Mouse (Mus musculus): Measurements from ENCODE around the gene Gse1.

The Gse1 gene

GRCm38 (mm10) chr8:120374514-120374913 is 146.3 kb downstream of the Gse1 start:
- DNase-seq (ENCODE audit: low spot score in 2 of 2) = no peak

GRCm38 (mm10) chr8:120375170-120375569 is 146.9 kb downstream of the Gse1 start:
- DNase-seq (ENCODE audit: low spot score in 2 of 2) = no peak

GRCm38 (mm10) chr8:120376215-120376614 is 148.0 kb downstream of the Gse1 start:
- DNase-seq (ENCODE audit: low spot score in 2 of 2) = no peak

- peak in 1 of 2 experiments; percentile 70 for DNase-seq (ENCODE audit: low spot score in 2 of 2)
Observed at GRCm38 (mm10) chr8:120376847-120377802, 148.9 kb downstream of the Gse1 start.

GRCm38 (mm10) chr8:120377803-120378189 is 149.5 kb downstream of the Gse1 start:
- no peak for DNase-seq (ENCODE audit: low spot score in 2 of 2)

GRCm38 (mm10) chr8:120378306-120378705 is 150.1 kb downstream of the Gse1 start:
- DNase-seq (ENCODE audit: low spot score in 2 of 2) = no peak

GRCm38 (mm10) chr8:120379015-120379414 is 150.8 kb downstream of the Gse1 start:
- DNase-seq (ENCODE audit: low spot score in 2 of 2) = no peak

GRCm38 (mm10) chr8:120381865-120382264 is 153.6 kb downstream of the Gse1 start:
- no peak for DNase-seq (ENCODE audit: low spot score in 2 of 2)

- DNase-seq (ENCODE audit: low spot score in 2 of 2) = no peak
Observed at GRCm38 (mm10) chr8:120382436-120383203, 154.4 kb downstream of the Gse1 start.

- DNase-seq (ENCODE audit: low spot score in 2 of 2) = no peak
Observed at GRCm38 (mm10) chr8:120383204-120383560, 154.9 kb downstream of the Gse1 start.

- no peak for DNase-seq (ENCODE audit: low spot score in 2 of 2)
Observed at GRCm38 (mm10) chr8:120383713-120384112, 155.5 kb downstream of the Gse1 start.

- DNase-seq (ENCODE audit: low spot score in 2 of 2) = no peak
Observed at GRCm38 (mm10) chr8:120384745-120385144, 156.5 kb downstream of the Gse1 start.

GRCm38 (mm10) chr8:120388246-120388645 is 160.0 kb downstream of the Gse1 start:
- DNase-seq (ENCODE audit: low spot score in 2 of 2) = no peak

GRCm38 (mm10) chr8:120390598-120390997 is 162.3 kb downstream of the Gse1 start:
- no peak for DNase-seq (ENCODE audit: low spot score in 2 of 2)

GRCm38 (mm10) chr8:120391856-120392255 is 163.6 kb downstream of the Gse1 start:
- no peak for DNase-seq (ENCODE audit: low spot score in 2 of 2)

GRCm38 (mm10) chr8:120393085-120393484 is 164.8 kb downstream of the Gse1 start:
- DNase-seq (ENCODE audit: low spot score in 2 of 2) = no peak

GRCm38 (mm10) chr8:120393871-120394275 is 165.6 kb downstream of the Gse1 start:
- DNase-seq (ENCODE audit: low spot score in 2 of 2) = no peak

GRCm38 (mm10) chr8:120395892-120396291 is 167.6 kb downstream of the Gse1 start:
- DNase-seq (ENCODE audit: low spot score in 2 of 2) = no peak

- no peak for DNase-seq (ENCODE audit: low spot score in 2 of 2)
Observed at GRCm38 (mm10) chr8:120396756-120397155, 168.5 kb downstream of the Gse1 start.

- DNase-seq (ENCODE audit: low spot score in 2 of 2) = no peak
Observed at GRCm38 (mm10) chr8:120397444-120398411, 169.5 kb downstream of the Gse1 start.

GRCm38 (mm10) chr8:120399212-120399934 is 171.1 kb downstream of the Gse1 start:
- DNase-seq (ENCODE audit: low spot score in 2 of 2) = no peak

Measured in spleen, postnatal 4 days (tissue).